Mouse (Mus musculus) cortical plate, adult 2 months (tissue): ENCODE data around the gene 3830406C13Rik.

ENCODE experiments used
- CTCF ChIP-seq: fragments of 200-500 bp; IDR thresholded peaks from 2 replicates; pipeline ENCODE4 v1.5.1; 2011; ENCODE audit warnings: mild to moderate bottlenecking, control low read depth, low read length; ENCODE audit not compliant: insufficient read depth; ENCODE audit errors: extremely low read depth
- POLR2A ChIP-seq: fragments of 200-500 bp; IDR thresholded peaks from 2 replicates; pipeline ENCODE4 v1.6.1; 2011; ENCODE audit warnings: mild to moderate bottlenecking, low read length, control low read depth; ENCODE audit not compliant: insufficient read depth; ENCODE audit errors: extremely low read depth

DNA sequence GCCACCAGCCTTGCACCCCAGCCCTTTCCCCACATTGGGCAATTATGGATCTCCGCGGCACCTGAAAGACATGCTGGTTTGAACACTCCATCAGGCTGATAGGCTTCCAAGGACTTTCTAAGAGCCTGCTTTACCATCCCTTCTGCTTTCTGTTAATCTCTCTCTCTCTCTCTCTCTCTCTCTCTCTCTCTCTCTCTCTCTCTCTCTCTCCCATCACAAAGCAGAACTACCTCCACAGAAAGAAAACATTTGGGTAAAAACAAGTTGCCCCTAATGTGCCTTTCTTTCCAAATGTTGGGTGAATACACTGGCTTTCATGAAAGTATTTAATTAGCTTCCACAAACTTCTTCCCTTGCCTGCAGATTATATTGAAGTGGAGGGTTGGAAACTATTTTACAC, 64.1 kb downstream of the 3830406C13Rik start, which contains the start of gene Fezf2:
- TF ChIP-seq CTCF (no peak), POLR2A (no peak)
